Mouse (Mus musculus): Measurements from ENCODE around the gene Rbfox3.
A peak's percentile ranks its signal among the peaks of the same experiment; 100 is the strongest.

The Rbfox3 gene

GRCm38 (mm10) chr11:118760296-118760988, 151.0 kb downstream of the Rbfox3 start:
- DNase-seq (ENCODE audit: low spot score in 2 of 2): no peak

GRCm38 (mm10) chr11:118759228-118759627, 152.2 kb downstream of the Rbfox3 start:
- no peak for DNase-seq (ENCODE audit: low spot score in 2 of 2)

- no peak for DNase-seq (ENCODE audit: low spot score in 2 of 2)
Measured at GRCm38 (mm10) chr11:118758277-118758990, 153.0 kb downstream of the Rbfox3 start.

- no peak for DNase-seq (ENCODE audit: low spot score in 2 of 2)
Measured at GRCm38 (mm10) chr11:118757488-118757887, 153.9 kb downstream of the Rbfox3 start.

- no peak for DNase-seq (ENCODE audit: low spot score in 2 of 2)
Measured at GRCm38 (mm10) chr11:118755003-118755402, 156.4 kb downstream of the Rbfox3 start.

- DNase-seq (ENCODE audit: low spot score in 2 of 2): no peak
Measured at GRCm38 (mm10) chr11:118754535-118754934, 156.9 kb downstream of the Rbfox3 start.

- DNase-seq (ENCODE audit: low spot score in 2 of 2): no peak
Measured at GRCm38 (mm10) chr11:118751879-118752616, 159.3 kb downstream of the Rbfox3 start.

- DNase-seq (ENCODE audit: low spot score in 2 of 2): no peak
Measured at GRCm38 (mm10) chr11:118750745-118751330, 160.6 kb downstream of the Rbfox3 start.

GRCm38 (mm10) chr11:118749541-118749940, 161.9 kb downstream of the Rbfox3 start:
- DNase-seq (ENCODE audit: low spot score in 2 of 2): no peak

GRCm38 (mm10) chr11:118748622-118749021, 162.8 kb downstream of the Rbfox3 start:
- no peak for DNase-seq (ENCODE audit: low spot score in 2 of 2)

GRCm38 (mm10) chr11:118745279-118745678, 166.1 kb downstream of the Rbfox3 start:
- DNase-seq (ENCODE audit: low spot score in 2 of 2): no peak

GRCm38 (mm10) chr11:118744782-118745181, 166.6 kb downstream of the Rbfox3 start:
- DNase-seq (ENCODE audit: low spot score in 2 of 2): no peak

GRCm38 (mm10) chr11:118742762-118743161, 168.6 kb downstream of the Rbfox3 start:
- DNase-seq (ENCODE audit: low spot score in 2 of 2): no peak

- no peak for DNase-seq (ENCODE audit: low spot score in 2 of 2)
Measured at GRCm38 (mm10) chr11:118741262-118741661, 170.1 kb downstream of the Rbfox3 start.

- peak; percentile 56 to 79 for DNase-seq (ENCODE audit: low spot score in 2 of 2)
Measured at GRCm38 (mm10) chr11:118740001-118740400, 171.4 kb downstream of the Rbfox3 start.

GRCm38 (mm10) chr11:118738855-118739832, 172.3 kb downstream of the Rbfox3 start:
- peak; percentile 70 to 82 for DNase-seq (ENCODE audit: low spot score in 2 of 2)

GRCm38 (mm10) chr11:118738323-118738722, 173.1 kb downstream of the Rbfox3 start:
- no peak for DNase-seq (ENCODE audit: low spot score in 2 of 2)

- DNase-seq (ENCODE audit: low spot score in 2 of 2): no peak
Measured at GRCm38 (mm10) chr11:118737821-118738220, 173.6 kb downstream of the Rbfox3 start.

GRCm38 (mm10) chr11:118736993-118737392, 174.4 kb downstream of the Rbfox3 start:
- DNase-seq (ENCODE audit: low spot score in 2 of 2): no peak

- DNase-seq (ENCODE audit: low spot score in 2 of 2): no peak
Measured at GRCm38 (mm10) chr11:118731655-118732054, 179.7 kb downstream of the Rbfox3 start.

GRCm38 (mm10) chr11:118729373-118729772, 182.0 kb downstream of the Rbfox3 start:
- DNase-seq (ENCODE audit: low spot score in 2 of 2): peak; percentile 58 to 71

Measured in urinary bladder, postnatal 4 days (tissue).